Mouse (Mus musculus) forebrain, embryonic 15.5 days (tissue): ENCODE results near the gene Kcnh6. TPM values are rescaled to one million over a fixed set of nuclear protein-coding genes. Genes with fewer than 3 reads are reported as not detected.

Source experiments
- ATAC-seq: fragments of 200-750 bp; cut with Nextera tagmentation; replicated peaks from 2 replicates; pipeline ENCODE4 v1.8.0; 2017; ENCODE audit warnings: mild to moderate bottlenecking, moderate TSS enrichment, moderate library complexity
- H3K27ac ChIP-seq: fragments of 300-500 bp; sonication (generic); replicated peaks from 2 replicates; pipeline ENCODE4 v1.5.1; 2015; ENCODE audit warnings: mild to moderate bottlenecking, inconsistent platforms
- H3K27me3 ChIP-seq: fragments of 300-500 bp; sonication (generic); 2 replicates; pipeline ENCODE4 v1.6.1; 2015; ENCODE audit warnings: inconsistent platforms
- H3K36me3 ChIP-seq: fragments of 300-500 bp; sonication (generic); 2 replicates; pipeline ENCODE4 v1.6.1; 2015; ENCODE audit warnings: mild to moderate bottlenecking, inconsistent platforms
- H3K4me1 ChIP-seq: fragments of 300-500 bp; sonication (generic); 2 replicates; pipeline ENCODE4 v1.6.1; 2015; ENCODE audit warnings: inconsistent platforms
- H3K4me2 ChIP-seq: fragments of 300-500 bp; sonication (generic); replicated peaks from 2 replicates; pipeline ENCODE4 v1.6.1; 2015; ENCODE audit warnings: mild to moderate bottlenecking, inconsistent platforms
- H3K4me3 ChIP-seq: fragments of 300-500 bp; sonication (generic); 2 replicates; pipeline ENCODE4 v1.5.1; 2015; ENCODE audit warnings: mild to moderate bottlenecking, inconsistent platforms
- H3K9ac ChIP-seq: fragments of 300-500 bp; sonication (generic); replicated peaks from 2 replicates; pipeline ENCODE4 v1.6.1; 2015; ENCODE audit warnings: mild to moderate bottlenecking, inconsistent platforms
- H3K9me3 ChIP-seq: fragments of 300-500 bp; sonication (generic); 2 replicates; pipeline ENCODE4 v1.6.1; 2016; ENCODE audit warnings: inconsistent platforms
- WGBS: fragments of 180-500 bp; shearing (Covaris S2); methylation state at CpG from one replicate; pipeline ENCODE4 v1.1.7; 2015; ENCODE audit warnings: mixed read lengths; 5-methylcytosine and 5-hydroxymethylcytosine counted together
- polyA plus RNA-seq: library from polyadenylated mRNA; unstranded; fragments of >200 nt; fragmentation: Nextera tagmentation; extraction: Ambion mirVana; gene quantifications from 2 replicates; pipeline ENCODE4 v1.2.1, GENCODE M21; 2015

The Kcnh6 gene
- polyA plus RNA-seq, 1 experiment from 2014 or later, result 0.57 TPM

DNA sequence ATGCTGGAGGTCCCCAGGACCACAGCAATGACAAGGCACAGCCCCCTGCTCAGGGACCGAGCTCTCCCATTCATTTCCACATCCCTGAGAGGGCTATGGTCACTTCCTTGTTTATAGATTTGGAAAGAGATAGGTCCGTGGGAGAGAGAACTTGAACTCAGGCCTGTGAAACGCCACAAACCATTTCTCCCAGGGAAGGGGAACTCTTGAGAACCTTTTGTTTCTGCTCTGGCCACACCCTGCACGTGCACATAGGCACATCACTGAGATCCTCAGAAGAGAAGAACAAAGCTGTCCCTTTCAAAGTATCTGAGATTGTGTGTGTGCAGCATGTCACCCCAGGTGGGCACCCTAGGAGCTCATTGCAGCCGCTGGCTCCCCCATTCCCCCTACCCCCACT, 29.3 kb upstream of the Kcnh6 start:
- 66% methylated on average over 5 of the region's 5 CpGs for WGBS
- ATAC-seq, result no peak
- no peak overlapping the region for H3K4me3 ChIP-seq

GRCm38 (mm10) chr11:105984452-105984851, 23.5 kb upstream of the Kcnh6 start:
- no peak overlapping the region for H3K27ac ChIP-seq
- no peak overlapping the region for H3K9ac ChIP-seq
- 63% methylated on average over 4 of the region's 4 CpGs for WGBS
- H3K4me2 ChIP-seq, result no peak overlapping the region
- no peaks in the 10 kb centered on the region for H3K36me3 ChIP-seq
- H3K9me3 ChIP-seq, result no peaks in the 10 kb centered on the region
- no peaks in the 10 kb centered on the region for H3K27me3 ChIP-seq
- no peaks in the 10 kb centered on the region for H3K4me1 ChIP-seq
- no peak overlapping the region for H3K4me3 ChIP-seq
- no peak for ATAC-seq

More for the DNA sequence above, 29.3 kb upstream of the Kcnh6 start:
- Histone ChIP-seq H3K9ac (no peak overlapping the region), H3K4me1 (no peaks in the 10 kb centered on the region), H3K4me2 (no peak overlapping the region), H3K27ac (no peak overlapping the region), H3K36me3 (no peaks in the 10 kb centered on the region), H3K27me3 (no peaks in the 10 kb centered on the region), H3K9me3 (no peaks in the 10 kb centered on the region)

- 70% methylated on average over 6 of the region's 6 CpGs for WGBS
Observed at GRCm38 (mm10) chr11:105987446-105987845, 20.5 kb upstream of the Kcnh6 start.

GRCm38 (mm10) chr11:105989446-105989845, 18.5 kb upstream of the Kcnh6 start:
- Histone ChIP-seq H3K27me3 (no peaks in the 10 kb centered on the region), H3K4me1 (no peaks in the 10 kb centered on the region), H3K27ac (no peak overlapping the region), H3K4me2 (no peak overlapping the region), H3K36me3 (no peaks in the 10 kb centered on the region), H3K4me3 (no peak overlapping the region), H3K9me3 (no peaks in the 10 kb centered on the region), H3K9ac (no peak overlapping the region)
- WGBS, result 76% methylated on average over 6 of the region's 6 CpGs
- ATAC-seq, result no peak

More at GRCm38 (mm10) chr11:105987446-105987845, 20.5 kb upstream of the Kcnh6 start:
- Histone ChIP-seq H3K27ac (no peak overlapping the region), H3K9me3 (no peaks in the 10 kb centered on the region), H3K36me3 (no peaks in the 10 kb centered on the region), H3K4me3 (no peak overlapping the region), H3K4me1 (no peaks in the 10 kb centered on the region), H3K27me3 (no peaks in the 10 kb centered on the region), H3K4me2 (no peak overlapping the region), H3K9ac (no peak overlapping the region)
- ATAC-seq, result no peak

DNA sequence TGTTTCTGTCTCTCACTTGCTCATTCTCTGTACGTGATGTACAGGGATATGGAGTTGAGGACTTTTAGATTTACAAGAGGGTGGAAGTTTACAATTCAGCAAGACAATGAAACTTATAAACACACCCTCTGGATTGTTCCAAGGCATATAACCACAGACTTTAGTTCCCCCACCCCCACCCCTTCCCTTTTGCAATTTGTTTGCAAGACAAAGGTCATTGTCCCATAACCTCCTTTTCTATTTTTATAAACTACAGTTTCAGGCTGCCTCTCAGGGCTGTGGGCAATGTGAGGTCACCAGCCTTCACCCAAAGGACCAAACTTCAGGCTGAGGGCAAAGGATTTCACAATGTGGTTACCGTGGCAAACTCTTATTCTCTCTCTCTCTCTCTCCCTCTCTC, 17.7 kb upstream of the Kcnh6 start:
- Histone ChIP-seq H3K27ac (no peak overlapping the region), H3K4me2 (no peak overlapping the region), H3K4me3 (no peak overlapping the region), H3K9me3 (no peaks in the 10 kb centered on the region), H3K27me3 (no peaks in the 10 kb centered on the region), H3K9ac (no peak overlapping the region), H3K4me1 (no peaks in the 10 kb centered on the region), H3K36me3 (no peaks in the 10 kb centered on the region)
- ATAC-seq, result no peak
- 71% methylated on average over 2 of the region's 2 CpGs for WGBS

DNA sequence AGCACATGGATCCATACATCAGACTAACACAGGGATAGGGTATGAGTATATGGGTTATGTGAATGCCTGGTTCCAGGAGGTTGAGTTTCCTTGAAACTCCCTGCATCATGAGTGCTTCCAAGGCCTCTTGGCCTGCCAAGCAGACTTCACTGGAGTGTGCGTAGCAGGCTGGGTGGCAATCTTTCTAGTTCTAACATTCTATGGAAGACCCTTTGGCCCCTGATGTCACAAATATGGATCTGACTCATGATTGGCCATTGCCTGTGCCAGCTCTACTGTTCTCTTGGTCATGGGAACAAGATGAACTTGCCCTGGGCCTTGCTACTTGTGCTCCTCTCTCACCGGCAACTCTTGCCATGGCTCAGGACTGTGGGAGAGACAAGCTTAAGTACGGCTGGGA, 13.5 kb upstream of the Kcnh6 start, which contains the start of gene Ace3:
Ace3 (plus strand) TSS at position 301 of the 400 bp plus-strand sequence.
- ATAC-seq, result no peak
- 91% methylated on average over 3 of the region's 3 CpGs for WGBS
- Histone ChIP-seq H3K4me3 (no peak within 1 kb of the TSS), H3K9me3 (no peaks in the 10 kb centered on the region), H3K9ac (no peak within 1 kb of the TSS), H3K27ac (no peak within 1 kb of the TSS), H3K4me1 (no peaks in the 10 kb centered on the region), H3K36me3 (no peaks in the 10 kb centered on the region), H3K4me2 (no peak within 1 kb of the TSS), H3K27me3 (no peaks in the 10 kb centered on the region)

DNA sequence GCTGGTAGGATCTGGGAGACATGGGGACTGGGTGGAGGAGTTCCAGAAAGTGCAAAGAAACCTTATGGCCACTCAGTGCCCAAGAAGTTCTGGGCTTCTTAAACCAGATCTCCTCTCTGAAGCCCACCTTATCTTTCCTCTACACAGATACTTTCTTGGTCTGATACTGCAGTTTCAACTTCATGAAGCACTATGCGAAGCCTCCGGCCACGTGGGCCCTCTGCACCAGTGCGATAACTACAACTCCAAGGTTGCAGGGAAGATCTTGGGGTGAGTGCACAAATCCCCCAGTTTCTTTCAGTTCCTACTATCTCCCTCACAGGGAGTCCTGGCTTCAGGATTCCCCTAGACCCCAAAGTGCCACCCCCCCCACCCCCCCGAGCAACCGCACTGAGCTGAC, 7.9 kb upstream of the Kcnh6 start:
- Histone ChIP-seq H3K4me3 (no peak overlapping the region), H3K27me3 (no peaks in the 10 kb centered on the region), H3K4me1 (no peaks in the 10 kb centered on the region), H3K4me2 (no peak overlapping the region), H3K27ac (no peak overlapping the region), H3K9ac (no peak overlapping the region), H3K36me3 (no peaks in the 10 kb centered on the region), H3K9me3 (no peaks in the 10 kb centered on the region)
- WGBS, result 93% methylated on average over 6 of the region's 6 CpGs
- ATAC-seq, result no peak

DNA sequence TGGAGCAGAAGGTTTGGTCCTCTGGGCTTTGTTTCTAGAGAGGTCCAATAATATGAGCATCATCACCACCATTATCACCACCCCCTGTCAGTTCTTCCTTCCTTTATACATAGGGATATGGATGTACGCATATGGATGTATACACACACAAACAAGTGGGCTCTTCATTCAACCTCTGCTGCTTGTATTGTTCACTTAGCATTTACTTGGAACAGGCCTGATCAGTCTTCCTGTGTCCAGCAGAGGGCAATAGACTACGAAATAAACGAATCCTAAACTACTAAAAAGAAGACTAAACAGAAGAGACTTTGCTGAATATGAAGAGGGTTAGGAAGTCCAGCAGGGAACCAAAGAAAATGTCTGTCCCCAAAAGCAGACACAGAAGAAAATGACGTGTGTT, 6.2 kb upstream of the Kcnh6 start:
- H3K27me3 ChIP-seq, result no peaks in the 10 kb centered on the region
- 42% methylated on average over 4 of the region's 4 CpGs for WGBS
- no peak overlapping the region for H3K4me3 ChIP-seq

GRCm38 (mm10) chr11:106004576-106004975, 3.3 kb upstream of the Kcnh6 start:
- Histone ChIP-seq H3K9me3 (no peaks in the 10 kb centered on the region), H3K36me3 (no peaks in the 10 kb centered on the region), H3K27ac (no peak overlapping the region), H3K9ac (no peak overlapping the region), H3K4me3 (no peak overlapping the region), H3K27me3 (no peaks in the 10 kb centered on the region), H3K4me2 (no peak overlapping the region), H3K4me1 (peaks cover 5% of the 10 kb centered on the region)
- 77% methylated on average over 1 of the region's 1 CpGs for WGBS
- ATAC-seq, result no peak

More for the DNA sequence above, 6.2 kb upstream of the Kcnh6 start:
- no peaks in the 10 kb centered on the region for H3K9me3 ChIP-seq
- no peak overlapping the region for H3K4me2 ChIP-seq
- no peak overlapping the region for H3K27ac ChIP-seq
- no peak overlapping the region for H3K9ac ChIP-seq
- no peaks in the 10 kb centered on the region for H3K36me3 ChIP-seq
- ATAC-seq, result no peak
- H3K4me1 ChIP-seq, result no peaks in the 10 kb centered on the region

DNA sequence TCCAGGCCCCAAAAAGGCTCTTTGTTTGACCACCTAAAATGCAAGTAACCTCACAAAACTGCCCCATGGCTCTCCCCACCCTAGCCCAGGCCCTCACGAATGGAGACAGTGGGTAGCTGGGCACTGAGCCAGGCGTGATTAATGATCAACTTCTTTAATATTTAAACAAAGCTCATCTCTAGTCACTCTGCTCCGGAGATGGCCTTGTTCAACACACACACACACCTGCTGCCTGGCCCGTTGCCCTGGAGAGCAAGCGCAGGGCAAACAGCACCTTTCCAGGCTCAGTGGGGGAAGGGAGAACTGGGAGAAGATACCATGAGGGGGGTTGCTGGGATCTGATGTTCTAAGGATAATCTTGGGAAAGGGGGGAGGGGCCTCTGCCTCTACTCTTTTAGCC, 2.0 kb upstream of the Kcnh6 start:
- H3K36me3 ChIP-seq, result no peaks in the 10 kb centered on the region
- H3K27me3 ChIP-seq, result no peaks in the 10 kb centered on the region
- no peak overlapping the region for H3K4me2 ChIP-seq
- no peak overlapping the region for H3K4me3 ChIP-seq
- peaks cover 5% of the 10 kb centered on the region for H3K4me1 ChIP-seq
- 36% methylated on average over 5 of the region's 5 CpGs for WGBS
- no peak for ATAC-seq
- H3K9ac ChIP-seq, result no peak overlapping the region
- H3K27ac ChIP-seq, result no peak overlapping the region
- H3K9me3 ChIP-seq, result no peaks in the 10 kb centered on the region

DNA sequence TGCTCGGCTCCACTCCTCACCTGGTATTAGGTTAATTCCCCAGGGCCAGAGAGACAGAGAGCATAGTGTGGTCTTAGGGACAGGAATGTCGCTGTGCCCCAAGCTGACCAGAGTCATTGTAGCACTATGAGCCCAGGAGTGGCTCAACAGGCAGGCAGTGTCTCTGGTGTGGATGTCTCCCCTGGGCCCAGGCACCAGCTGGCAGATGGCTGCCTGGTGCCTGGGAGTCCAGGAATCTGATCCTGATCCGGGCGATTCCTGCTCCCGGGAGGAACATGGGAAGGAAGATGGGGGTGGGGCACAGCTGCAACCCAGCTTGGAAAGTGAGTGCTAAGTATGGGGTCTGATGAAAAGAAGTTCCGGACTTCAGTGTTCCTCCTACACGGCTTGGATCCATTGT, 4.8 kb downstream of the Kcnh6 start:
- Histone ChIP-seq H3K4me1 (peaks cover 15% of the 10 kb centered on the region), H3K9ac (no peak overlapping the region), H3K9me3 (no peaks in the 10 kb centered on the region), H3K4me2 (no peak overlapping the region), H3K36me3 (no peaks in the 10 kb centered on the region), H3K27me3 (no peaks in the 10 kb centered on the region), H3K27ac (no peak overlapping the region), H3K4me3 (no peak overlapping the region)
- ATAC-seq, result no peak
- whole genome bisulfite sequencing, result 47% methylated on average over 7 of the region's 7 CpGs

DNA sequence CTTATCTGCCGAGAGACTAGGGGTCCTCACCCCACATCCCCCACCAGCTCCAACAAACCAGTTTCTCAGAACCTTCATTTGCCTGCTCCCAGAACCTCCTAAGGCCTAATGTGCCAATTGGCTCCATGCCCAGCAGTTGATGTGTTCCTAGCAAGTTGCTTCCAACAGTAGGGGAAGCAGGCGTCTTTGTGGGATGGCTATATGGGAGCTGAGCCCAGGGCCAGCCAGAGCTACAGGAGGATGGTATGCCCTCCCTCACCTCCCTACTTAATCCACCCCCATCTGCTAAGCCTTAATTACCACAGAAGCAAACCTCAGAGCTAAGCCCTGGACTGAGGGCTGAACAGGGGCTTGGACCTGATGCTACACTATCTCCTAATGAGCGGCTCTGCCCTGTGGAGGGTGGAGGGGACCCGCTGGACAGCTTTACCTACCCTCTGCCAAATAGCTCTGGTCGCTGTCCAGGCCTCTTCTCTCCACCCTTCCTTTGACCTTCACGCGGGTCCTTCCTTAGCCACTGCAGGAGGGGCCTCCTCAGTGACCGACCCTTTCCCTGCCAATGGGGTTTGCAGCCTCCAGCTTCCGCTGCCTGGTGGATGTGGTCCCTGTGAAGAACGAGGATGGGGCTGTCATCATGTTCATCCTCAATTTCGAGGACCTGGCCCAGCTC, 5.8 kb downstream of the Kcnh6 start:
- no peaks in the 10 kb centered on the region for H3K36me3 ChIP-seq
- no peak overlapping the region for H3K4me2 ChIP-seq
- 60% methylated on average over 11 of the region's 11 CpGs for WGBS
- no peaks in the 10 kb centered on the region for H3K27me3 ChIP-seq
- peak; percentile 67; the same call in 1 of the 2 replicates for ATAC-seq
- H3K9ac ChIP-seq, result no peak overlapping the region
- no peak overlapping the region for H3K27ac ChIP-seq
- no peaks in the 10 kb centered on the region for H3K9me3 ChIP-seq
- H3K4me3 ChIP-seq, result no peak overlapping the region
- H3K4me1 ChIP-seq, result peaks cover 11% of the 10 kb centered on the region

DNA sequence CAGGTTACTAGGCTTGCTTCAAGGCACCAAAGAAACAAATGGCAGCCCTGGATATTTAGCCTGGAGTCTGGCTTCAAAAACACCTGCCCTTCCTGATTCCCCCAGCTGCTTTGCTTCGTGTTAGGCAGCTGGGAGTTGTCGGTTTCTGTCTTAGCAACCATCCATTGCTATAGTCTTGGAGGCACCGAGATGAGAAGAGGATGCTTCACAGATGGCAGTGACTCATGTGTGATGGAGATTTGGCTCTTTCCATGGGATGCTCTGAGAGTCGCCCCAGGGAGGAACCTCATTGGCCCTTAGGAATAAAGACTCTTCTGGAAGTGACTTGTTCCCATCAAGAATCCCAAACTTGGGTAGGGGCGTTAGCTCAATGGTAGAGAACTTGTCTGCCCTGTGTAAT, 8.5 kb downstream of the Kcnh6 start:
- H3K9ac ChIP-seq, result no peak overlapping the region
- H3K27ac ChIP-seq, result no peak overlapping the region
- no peak for ATAC-seq
- 0 out of 2 replicates have a peak, but pooled peaks cover 4% of the 10 kb centered on the region for H3K27me3 ChIP-seq
- H3K4me2 ChIP-seq, result no peak overlapping the region
- no peaks in the 10 kb centered on the region for H3K36me3 ChIP-seq
- H3K4me3 ChIP-seq, result no peak overlapping the region
- 81% methylated on average over 5 of the region's 5 CpGs for WGBS
- peaks cover 21% of the 10 kb centered on the region for H3K4me1 ChIP-seq
- H3K9me3 ChIP-seq, result no peaks in the 10 kb centered on the region
